Mouse (Mus musculus) heart, postnatal 4 days (tissue): ENCODE measurements at regions not wholly inside any gene's neighbourhood (a gene's known extent, or its start where the extent isn't known, plus 50 kb on each side); places are given as distances from the start of the nearest gene placed in this dataset.

Experiments
- DNase-seq: peaks from one replicate; pipeline ENCODE4 v3.0.0; 2021

- no peak for DNase-seq
Measured at GRCm38 (mm10) chr13:69867296-69868065, 65.3 kb downstream of the Med10 start.

GRCm38 (mm10) chr13:69896536-69896935 lies 94.3 kb downstream of the Med10 start:
- DNase-seq, result peak; percentile 41

DNA sequence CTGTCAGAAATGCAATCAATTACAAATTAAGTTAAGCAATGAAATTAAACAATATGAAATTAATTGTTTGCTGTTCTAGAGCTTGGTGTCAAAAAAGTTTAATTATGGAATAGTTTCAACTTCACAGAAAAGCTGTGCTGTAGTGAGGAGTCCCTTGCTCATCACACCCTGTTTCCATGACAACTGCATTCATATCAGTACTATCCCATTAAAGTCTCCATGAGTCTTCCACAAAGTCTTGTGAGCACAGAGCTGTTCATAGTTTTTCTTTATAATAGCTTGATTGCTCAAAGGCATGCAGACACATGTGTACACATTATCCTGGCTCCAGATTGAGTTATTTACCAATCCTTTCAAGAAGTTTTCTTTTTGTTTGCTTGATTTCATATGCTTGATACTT lies 98.9 kb downstream of the Med10 start:
- no peak for DNase-seq

- no peak for DNase-seq
Measured at GRCm38 (mm10) chr13:69906802-69907537, 104.8 kb downstream of the Med10 start.

DNA sequence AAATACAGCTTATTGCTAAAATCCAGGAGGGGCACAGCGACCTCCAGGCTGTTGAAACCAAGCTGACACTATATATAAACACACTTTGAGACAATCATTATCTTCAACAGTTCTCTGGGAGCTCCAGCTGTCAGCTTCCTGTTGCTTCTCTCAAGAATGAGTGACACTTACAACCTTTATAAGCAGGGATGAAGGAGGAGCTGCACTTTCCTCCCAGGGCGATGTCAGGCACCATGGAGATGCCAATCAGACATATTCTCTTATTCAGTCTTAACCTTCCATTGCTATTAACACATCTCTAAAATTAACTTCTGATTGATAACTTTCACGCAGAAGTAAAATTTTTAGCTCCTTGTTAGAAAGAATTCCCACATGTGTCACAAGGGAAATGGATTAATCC lies 113.6 kb downstream of the Med10 start:
- DNase-seq, result no peak

GRCm38 (mm10) chr13:69932695-69933550 lies 130.7 kb downstream of the Med10 start:
- DNase-seq, result no peak

DNA sequence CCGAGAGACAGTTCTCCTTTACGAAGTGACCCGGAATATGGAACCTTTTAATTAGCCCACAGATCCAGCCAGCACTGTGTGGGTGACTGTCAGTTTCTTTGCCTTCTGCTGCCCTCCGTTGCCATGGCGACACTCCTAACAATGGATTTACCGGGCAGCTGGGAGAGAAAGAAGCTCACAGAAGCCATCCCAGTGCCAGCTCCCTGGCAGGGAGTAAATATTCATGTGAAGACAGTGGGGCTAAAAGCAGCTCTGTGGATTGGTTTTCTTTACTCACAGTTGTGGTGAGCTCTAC lies 131.3 kb downstream of the Med10 start:
- no peak for DNase-seq

- DNase-seq, result no peak
Measured at GRCm38 (mm10) chr13:69939791-69940190, 137.6 kb downstream of the Med10 start.

- DNase-seq, result no peak
Measured at GRCm38 (mm10) chr13:69944651-69945050, 142.5 kb downstream of the Med10 start.

DNA sequence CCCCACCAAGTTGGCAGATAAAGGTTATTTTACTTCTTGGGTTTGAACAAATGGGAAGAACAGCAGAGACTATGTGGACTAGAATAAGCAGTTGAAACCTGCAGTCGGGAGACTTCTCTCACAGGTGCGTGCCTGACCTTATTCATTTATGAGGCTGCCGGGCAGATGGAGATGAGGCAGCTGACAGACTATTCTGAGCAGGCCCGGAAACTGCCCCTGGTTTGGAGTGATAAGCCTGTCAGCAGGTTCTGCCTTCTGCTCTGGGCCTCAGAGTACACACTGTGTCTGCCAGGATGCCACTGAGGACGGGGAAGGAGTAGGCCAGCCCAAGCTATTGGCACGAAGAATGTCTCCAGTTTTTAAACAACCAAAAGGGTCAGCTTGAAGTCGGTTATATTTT lies 144.4 kb downstream of the Med10 start:
- peak; percentile 12 for DNase-seq

DNA sequence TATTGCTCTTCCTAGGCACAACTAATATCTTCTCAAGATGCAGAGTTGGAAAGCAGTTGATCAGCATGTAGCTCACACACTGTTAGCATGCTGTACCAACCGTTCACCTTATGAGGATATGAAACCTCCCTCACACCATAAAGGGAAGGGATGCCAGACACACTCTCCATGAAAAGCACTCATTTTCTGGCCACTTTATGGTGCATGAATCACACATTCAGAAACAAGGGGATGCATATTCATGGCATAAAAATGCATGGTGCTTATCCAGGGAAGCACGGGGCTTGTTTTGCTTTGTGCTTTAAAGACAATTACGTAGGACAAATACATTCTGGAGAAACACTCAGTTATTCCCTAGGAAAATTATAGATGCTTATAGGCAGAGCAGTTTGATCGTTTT lies 149.9 kb downstream of the Med10 start:
- no peak for DNase-seq

DNA sequence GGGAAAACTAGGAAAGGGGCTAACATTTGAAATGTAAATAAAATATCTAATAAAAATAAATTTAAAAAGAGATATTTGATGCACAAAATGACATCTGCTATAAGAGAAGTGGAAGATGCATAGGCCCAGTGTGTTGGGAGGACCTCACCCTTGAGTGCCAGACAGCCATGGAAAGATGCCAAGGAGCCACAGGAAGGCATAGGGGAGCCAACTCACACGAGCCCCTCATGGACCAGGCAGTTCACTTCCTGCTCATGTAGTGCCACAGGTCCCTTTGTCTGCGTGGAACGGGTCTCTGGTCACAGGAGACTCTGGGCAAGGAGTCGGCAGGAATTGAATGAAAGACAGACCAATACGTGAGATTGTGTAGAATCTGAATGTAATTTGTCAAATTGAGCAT lies 152.0 kb downstream of the Med10 start:
- DNase-seq, result no peak

- DNase-seq, result no peak
Measured at GRCm38 (mm10) chr13:69955503-69955902, 153.3 kb downstream of the Med10 start.

GRCm38 (mm10) chr13:69963944-69964343 lies 161.7 kb downstream of the Med10 start:
- DNase-seq, result no peak

GRCm38 (mm10) chr13:69971281-69972057 lies 169.3 kb downstream of the Med10 start:
- DNase-seq, result no peak

DNA sequence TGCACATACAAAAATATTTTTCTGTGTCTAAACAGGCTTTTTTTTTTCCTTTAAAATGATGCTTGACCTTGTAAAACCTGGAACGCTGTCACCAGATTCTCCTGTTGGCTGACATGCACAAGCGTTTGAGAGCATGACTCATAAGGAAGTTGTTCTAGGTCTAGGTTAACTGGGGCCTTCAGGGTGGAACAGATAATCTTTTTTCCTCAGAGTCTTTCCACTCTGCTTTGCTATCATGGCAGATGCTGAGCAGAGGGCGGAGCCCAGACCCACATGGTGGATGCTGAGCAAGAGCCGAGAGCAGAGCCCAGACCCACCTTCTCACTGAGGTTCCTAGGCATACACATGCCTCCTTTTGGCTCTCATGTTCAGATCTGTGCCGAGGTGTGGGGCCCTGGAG lies 172.6 kb downstream of the Med10 start:
- DNase-seq, result no peak

- no peak for DNase-seq
Measured at GRCm38 (mm10) chr13:69984159-69984558, 182.0 kb downstream of the Med10 start.

- DNase-seq, result peak; percentile 44
Measured at GRCm38 (mm10) chr13:69987181-69987580, 185.0 kb downstream of the Med10 start.

- no peak for DNase-seq
Measured at GRCm38 (mm10) chr13:69988319-69988718, 186.1 kb downstream of the Med10 start.

GRCm38 (mm10) chr13:69991253-69991891 lies 189.2 kb downstream of the Med10 start:
- DNase-seq, result peak; percentile 71

GRCm38 (mm10) chr13:69991892-69992261 lies 189.7 kb downstream of the Med10 start:
- no peak for DNase-seq

GRCm38 (mm10) chr13:70003591-70003990 lies 201.4 kb downstream of the Med10 start:
- DNase-seq, result peak; percentile 11
